Mouse (Mus musculus) left cerebral cortex, adult 8-10 months (tissue): Measurements from ENCODE around the gene Rpl26. TPM values are rescaled to one million over a fixed set of nuclear protein-coding genes. Genes with fewer than 3 reads are reported as not detected.
A peak's percentile ranks its signal among the peaks of the same experiment; 100 is the strongest.

Experiments
- DNase-seq, 2 experiments: peaks; one replicate each; pipeline ENCODE4 v3.0.0; 2022; ENCODE audit warnings: low spot score in 2 of 2
- total RNA-seq, 4 experiments: library from RNA; stranded (reverse); gene quantifications; 2 replicates each; pipeline ENCODE4 v1.2.4; 2022

Rpl26 gene
- 100 to 1,000 TPM; 920 to 943 (median 931) TPM for total RNA-seq

GRCm38 (mm10) chr11:68901351-68902046, at the start of gene Rpl26:
Gene Rpl26, plus strand, starts transcription at chr11:68901583.
- peak; percentile 97 to 100 for DNase-seq

GRCm38 (mm10) chr11:68851644-68852485, 49.5 kb upstream of the Rpl26 start:
- DNase-seq, result no peak

DNA sequence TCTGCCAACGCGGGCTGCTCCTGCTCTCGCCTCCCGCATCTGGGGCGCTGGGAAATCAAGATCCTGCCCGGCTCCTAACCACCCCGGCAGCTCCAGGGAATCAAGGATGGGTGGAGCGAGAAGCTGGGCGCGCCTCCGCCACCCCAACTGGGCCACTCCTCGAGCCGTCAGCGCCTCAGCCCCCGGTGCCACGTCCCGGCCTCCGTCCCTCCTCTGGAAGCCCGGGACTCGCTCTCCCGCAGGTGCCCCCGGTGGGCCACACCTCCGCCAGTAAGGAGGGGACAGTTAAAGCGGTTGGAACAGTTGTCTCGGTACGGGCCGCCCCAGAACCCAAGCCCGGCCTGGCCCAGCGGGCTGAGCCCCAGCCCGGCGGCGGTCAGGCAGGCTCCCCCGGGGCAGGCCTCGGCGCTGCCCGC, 48.9 kb upstream of the Rpl26 start:
- DNase-seq, result peak in 1 of 2 experiments; percentile 46

- DNase-seq, result peak; percentile 98 to 99
Observed at GRCm38 (mm10) chr11:68852932-68853409, 48.4 kb upstream of the Rpl26 start.

DNA sequence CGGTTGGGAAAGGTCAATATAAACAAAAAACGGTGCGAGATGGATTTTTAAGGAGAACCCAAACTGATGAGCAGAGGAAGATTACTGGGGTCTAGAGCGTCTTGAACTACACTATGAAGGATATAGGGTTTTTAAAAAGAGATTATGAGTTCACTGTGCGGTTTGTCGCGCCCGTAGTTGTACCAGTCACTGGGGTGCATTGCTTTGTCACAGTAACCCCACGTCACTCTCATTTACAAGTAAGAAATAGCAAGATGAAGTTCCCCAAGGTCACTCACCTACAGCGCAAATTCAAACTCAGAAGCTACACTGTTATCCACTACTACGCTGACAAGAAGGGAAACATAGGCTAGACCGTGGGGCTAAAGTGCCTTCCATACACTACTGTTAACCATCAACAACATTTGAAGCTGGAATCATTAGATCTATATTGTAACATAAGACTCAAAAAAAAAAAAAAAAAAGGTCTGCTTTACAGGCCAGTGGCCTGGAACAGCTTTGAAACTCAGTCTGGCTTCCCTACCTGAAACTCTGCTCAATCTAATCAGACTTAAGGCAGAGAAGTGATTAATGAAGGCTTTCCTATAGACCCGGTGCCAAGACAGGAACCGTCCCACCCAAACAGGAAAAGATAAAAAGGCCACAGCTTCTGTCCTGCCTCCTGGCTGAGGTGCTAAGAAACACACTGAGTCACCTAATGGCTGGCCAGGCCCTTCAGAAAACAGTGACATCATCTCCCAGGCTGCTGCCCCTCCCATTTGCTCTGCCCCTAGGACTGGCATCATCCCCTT, 47.6 kb upstream of the Rpl26 start:
- no peak for DNase-seq

DNA sequence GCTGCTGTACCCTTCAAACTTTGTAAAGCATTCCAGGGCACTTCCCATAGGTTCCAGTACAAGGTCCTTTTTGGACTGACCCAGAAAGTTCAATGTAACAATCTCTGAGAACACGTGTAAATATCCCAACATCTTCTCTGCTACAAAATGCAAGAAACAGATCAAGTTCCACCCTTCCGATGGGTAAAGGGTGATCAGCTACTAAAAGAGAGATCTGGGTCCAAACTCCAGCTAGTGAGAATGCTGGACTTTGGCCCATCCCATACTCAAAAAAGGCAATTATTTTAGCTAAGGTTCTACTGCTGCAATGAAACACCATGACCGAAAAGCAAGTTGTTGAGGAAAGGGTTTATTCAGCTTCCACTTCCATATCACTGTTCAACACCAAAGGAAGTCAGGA, 46.8 kb upstream of the Rpl26 start:
- DNase-seq, result no peak

- DNase-seq, result no peak
Observed at GRCm38 (mm10) chr11:68857329-68857728, 44.1 kb upstream of the Rpl26 start.

DNA sequence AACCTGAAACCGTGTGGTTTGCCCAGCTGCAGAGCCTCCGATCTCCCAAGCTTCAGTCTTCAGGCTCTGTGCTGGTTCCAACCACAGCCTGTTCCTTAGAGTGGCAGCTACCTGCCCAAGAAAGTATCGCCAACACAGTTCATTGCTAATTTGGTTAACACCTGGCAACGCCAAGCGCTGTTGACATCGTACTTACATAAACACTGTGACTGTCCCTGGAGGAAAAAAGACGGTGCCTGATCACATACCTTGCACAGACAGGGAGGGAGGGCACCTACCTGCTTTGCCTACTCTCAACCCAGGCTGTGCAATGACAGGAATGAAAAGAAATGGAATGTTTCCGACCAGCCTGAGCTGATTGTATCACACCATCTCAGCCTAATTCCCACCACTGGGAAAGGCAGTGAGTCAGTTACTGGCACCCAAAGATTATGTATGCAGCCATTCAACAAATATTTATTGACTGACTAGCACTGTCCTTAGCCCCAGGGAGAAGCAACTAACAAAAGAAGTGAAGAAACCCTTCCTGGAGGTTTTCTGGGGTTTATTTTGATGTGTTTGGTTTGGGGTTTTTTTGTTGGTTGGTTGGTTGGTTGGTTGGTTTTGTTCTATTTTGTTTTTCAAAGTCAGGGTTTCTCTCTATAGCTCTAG, 41.3 kb upstream of the Rpl26 start:
- DNase-seq, result no peak

- DNase-seq, result no peak
Observed at GRCm38 (mm10) chr11:68862260-68862659, 39.1 kb upstream of the Rpl26 start.

DNA sequence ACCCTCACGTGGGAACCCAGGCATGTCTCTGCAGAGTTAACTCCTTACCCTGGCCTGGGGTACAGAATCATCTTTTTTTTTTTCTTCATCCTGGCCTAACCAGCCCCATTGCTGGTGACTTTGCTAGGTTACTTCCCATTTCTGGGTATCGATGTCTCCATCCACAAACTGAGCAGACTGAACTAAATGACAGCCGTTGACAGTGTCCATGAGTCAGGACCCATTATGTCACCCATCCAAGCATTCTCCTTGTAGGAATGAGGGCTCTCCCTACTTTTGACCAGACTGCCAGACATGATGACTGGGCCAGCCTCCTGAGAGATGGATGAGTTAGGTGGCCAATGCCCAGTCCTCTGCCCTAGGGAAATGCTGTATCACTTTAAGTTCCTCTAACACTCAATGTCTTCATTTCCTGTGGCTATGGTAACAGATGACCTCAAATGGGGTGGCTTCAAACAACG, 37.7 kb upstream of the Rpl26 start:
- no peak for DNase-seq

DNA sequence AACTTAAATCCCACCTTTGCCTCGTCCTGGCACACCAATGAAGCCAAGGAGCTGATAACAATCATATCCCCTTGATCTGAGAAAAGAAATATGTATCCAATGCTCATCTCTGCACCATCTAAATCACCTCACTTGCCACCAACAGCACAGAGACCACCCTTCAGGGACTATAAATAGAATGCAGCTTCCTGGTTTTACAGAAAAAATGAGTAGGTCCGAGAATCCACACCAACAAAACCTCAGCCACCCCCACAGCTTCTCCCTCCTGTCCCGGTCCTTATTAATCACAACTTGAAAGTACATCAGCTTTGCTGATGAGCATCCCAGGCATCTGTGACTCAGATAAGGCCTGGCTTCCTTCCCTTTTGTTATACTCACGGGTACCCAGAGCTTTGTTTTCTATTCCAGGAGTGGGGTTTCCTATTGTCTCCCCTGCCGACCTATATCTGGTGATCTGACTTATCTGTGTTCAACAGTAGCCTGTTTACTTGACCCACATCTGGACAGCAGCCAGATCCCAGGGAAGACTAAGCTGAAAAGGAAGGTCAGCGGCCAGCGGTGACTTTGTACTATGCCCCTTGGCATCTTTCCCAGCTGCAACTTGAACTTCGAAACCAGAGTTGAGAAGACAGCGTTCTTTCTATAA, 36.7 kb upstream of the Rpl26 start:
- no peak for DNase-seq

DNA sequence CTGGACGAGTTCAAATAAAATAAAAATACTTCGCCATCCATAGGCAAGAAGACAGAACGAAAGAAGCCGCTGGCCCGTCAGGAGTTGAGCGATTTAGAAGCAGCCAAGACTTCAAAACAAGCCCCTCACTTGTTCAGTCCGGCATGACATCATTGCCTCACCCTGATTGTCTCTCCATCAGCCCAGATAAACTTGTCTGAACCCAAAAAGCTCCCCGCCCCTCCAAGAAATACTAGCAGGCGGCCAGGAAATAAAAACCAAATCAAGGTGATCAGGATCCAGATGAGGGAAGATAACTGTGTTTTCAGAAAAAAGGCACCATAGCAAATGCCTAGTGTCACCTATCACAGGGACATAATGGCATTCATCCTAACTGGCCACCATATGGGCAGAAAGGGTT, 30.1 kb upstream of the Rpl26 start:
- DNase-seq, result no peak

DNA sequence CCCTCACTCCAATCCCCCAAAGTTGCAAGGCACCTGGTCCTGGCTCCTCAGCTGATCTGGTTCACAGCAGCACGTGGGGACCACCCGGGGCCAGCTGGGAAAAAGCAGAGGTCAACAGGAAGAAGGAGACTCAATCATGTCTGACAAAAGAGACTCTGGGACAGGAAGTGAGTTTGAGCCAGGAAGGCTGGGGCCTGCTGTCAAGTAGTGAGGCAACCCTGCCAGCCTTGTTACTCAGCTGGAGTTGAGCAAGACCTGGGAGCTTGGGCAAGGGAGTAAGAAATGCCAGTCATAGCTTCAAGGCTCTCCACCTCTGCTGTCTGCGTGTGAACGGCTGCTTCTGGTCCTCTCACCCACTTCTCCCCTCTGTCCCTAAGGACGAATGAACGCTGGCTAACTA, 29.6 kb upstream of the Rpl26 start, which contains the start of gene Ndel1:
Gene Ndel1 (minus strand): TSS at position 111 of the 400 bp plus-strand sequence.
- no peak for DNase-seq

DNA sequence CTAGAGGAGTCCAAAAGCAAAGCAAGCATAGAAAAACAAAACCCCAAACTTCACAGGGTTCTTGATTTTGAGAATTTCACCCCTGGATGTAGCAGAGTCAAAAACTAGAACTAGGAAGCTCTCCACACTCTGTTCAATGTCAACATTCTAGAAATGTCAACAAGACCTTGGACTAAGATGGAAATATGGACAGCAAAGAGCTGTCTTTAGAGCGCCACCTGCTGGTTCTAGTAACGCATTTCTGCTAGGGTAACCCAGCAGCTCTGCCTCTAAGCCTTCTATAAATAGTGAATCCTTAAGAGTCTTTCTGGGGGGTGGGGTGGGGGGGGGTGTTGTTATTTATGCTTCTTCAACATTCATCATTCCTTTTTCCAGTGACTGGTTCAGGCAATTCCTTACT, 26.5 kb upstream of the Rpl26 start:
- DNase-seq, result no peak

DNA sequence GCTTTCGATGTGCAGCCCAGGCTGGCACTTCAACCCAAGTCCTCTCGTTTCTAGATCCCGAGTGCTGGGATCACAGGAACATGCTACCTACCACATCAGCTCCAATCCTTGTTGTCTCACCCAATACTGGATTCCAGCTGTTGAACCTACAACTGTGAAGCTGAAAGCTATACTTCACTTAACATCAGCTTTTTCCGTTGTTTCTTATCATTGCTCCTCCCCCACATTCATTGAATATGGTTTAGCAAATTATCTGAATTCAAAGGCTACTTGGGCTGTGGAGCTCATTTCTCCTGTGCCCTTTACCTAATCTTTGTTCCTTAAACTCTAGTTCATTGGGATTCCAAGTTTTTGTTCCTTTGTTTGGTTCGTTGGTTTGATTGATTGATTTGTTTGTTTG, 22.6 kb upstream of the Rpl26 start:
- no peak for DNase-seq

DNA sequence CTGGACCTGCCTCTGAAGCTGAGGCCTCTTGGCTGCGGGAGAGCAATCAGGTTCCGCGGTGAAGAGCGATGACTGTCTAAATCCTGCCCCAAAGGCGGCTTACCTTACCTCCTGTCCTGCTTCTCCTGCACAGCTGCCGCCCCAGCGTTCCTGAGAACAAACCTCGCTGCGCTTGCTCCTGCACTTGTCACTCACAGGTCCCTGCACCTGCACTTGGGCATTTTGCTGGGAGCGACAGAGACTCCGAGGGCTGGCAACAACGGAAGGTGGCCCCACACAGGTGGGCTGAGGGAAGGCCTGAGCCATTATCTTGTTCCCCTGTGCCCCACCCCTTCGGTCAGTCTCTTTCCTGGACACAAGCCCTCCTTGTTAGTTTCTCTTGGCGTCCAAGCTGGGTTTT, 19.3 kb upstream of the Rpl26 start:
- no peak for DNase-seq

- no peak for DNase-seq
Observed at GRCm38 (mm10) chr11:68883843-68884242, 17.5 kb upstream of the Rpl26 start.

- no peak for DNase-seq
Observed at GRCm38 (mm10) chr11:68884368-68884767, 17.0 kb upstream of the Rpl26 start.

- DNase-seq, result no peak
Observed at GRCm38 (mm10) chr11:68886091-68886490, 15.3 kb upstream of the Rpl26 start.

DNA sequence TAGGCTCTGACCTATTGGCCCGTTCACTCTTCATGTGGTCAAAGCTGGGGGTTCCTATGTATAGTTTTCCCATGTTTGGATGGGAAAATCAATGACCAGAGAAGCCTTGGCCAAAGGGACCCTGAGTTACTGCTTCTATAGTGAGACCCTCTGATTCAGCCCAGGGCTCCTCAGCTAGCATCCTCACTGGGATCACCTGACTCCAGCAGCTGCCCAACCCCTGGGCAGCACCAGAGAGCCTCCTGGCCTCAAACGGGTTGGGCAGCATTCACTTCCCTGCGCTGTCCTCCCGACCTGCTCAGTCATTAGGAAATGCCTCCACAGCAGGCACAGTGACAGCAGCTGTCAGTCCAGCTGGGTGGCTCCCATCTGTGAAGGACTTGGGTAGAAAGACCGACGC, 13.1 kb upstream of the Rpl26 start, which contains the start of gene Rnf222:
Gene Rnf222 (plus strand): TSS at position 301 of the 400 bp plus-strand sequence.
- no peak for DNase-seq
